Mouse (Mus musculus) lung, adult 2 months (tissue): ENCODE results near the gene St13.

Source experiments
- CTCF ChIP-seq: fragments of 200-500 bp; IDR thresholded peaks from 2 replicates; pipeline ENCODE4 v1.5.1; 2011; ENCODE audit warnings: mild to moderate bottlenecking, low read length, control low read depth; ENCODE audit not compliant: insufficient read depth
- POLR2A ChIP-seq: fragments of 200-500 bp; IDR thresholded peaks from 2 replicates; pipeline ENCODE4 v1.6.1; 2011; ENCODE audit warnings: low read depth, mild to moderate bottlenecking, control low read depth, low read length, borderline replicate concordance; ENCODE audit errors: extremely low read depth

- TF ChIP-seq CTCF, result no peak
- TF ChIP-seq POLR2A, result no peak
Measured at GRCm38 (mm10) chr15:81313928-81314327, 85.9 kb downstream of the St13 start.
